Mouse (Mus musculus): ENCODE results near the gene Pla2g5.

DNA sequence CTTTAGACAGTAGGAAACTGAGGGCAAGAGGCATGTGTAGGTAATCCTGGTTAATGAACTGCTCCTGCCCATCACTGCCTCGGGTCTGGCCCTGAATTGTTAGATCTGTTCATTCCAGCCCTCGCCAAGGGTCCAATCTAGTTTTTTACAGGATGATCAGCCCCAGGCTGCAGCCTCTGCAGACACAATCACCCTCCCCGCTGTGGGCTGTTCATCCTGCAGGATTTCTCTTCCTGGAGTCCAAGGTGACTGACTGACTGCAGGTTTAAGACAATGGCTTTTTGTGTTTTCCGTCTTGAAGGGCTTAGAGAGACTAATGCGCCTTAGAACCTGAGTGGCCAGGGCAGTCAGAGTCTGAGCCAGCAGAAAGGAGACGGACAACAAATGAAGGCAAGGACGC, 25.9 kb upstream of the Pla2g5 start:
- TF ChIP-seq CTCF (IDR thresholded peaks at IDR 0.05; ENCODE audit: low read depth) (no peak), EP300 (IDR thresholded peaks at IDR 0.05; ENCODE audit: low read depth) (no peak)

All from liver, postnatal 0 days (tissue).